Mouse (Mus musculus) forebrain, embryonic 14.5 days (tissue): ENCODE data around the gene Tmem147. TPM values are rescaled to one million over a fixed set of nuclear protein-coding genes. Genes with fewer than 3 reads are reported as not detected.

Experiments
- ATAC-seq: fragments of 200-750 bp; cut with Nextera tagmentation; 2 replicates; pipeline ENCODE4 v1.8.0; 2017; ENCODE audit warnings: mild to moderate bottlenecking, moderate library complexity
- DNase-seq: peaks from one replicate; pipeline ENCODE4 v3.0.0-alpha.2; 2015; ENCODE audit warnings: low spot score
- H3K27ac ChIP-seq: fragments of 300-500 bp; sonication (generic); 2 replicates; pipeline ENCODE4 v1.5.1; 2014; ENCODE audit warnings: low read depth, mild to moderate bottlenecking, control low read depth, low read length, moderate library complexity
- H3K27me3 ChIP-seq: fragments of 300-500 bp; sonication (generic); replicated peaks from 2 replicates; pipeline ENCODE4 v1.6.1; 2014; ENCODE audit warnings: low read length, control low read depth, mixed read lengths; ENCODE audit not compliant: control insufficient read depth, insufficient read depth
- H3K36me3 ChIP-seq: fragments of 300-500 bp; sonication (generic); 2 replicates; pipeline ENCODE4 v1.6.1; 2014; ENCODE audit warnings: low read length, control low read depth; ENCODE audit not compliant: control insufficient read depth, insufficient read depth
- H3K4me1 ChIP-seq: fragments of 300-500 bp; sonication (generic); 2 replicates; pipeline ENCODE4 v1.6.1; 2014; ENCODE audit warnings: antibody characterized with exemption, low read length, control low read depth; ENCODE audit not compliant: control insufficient read depth, insufficient read depth
- H3K4me2 ChIP-seq: fragments of 300-500 bp; sonication (generic); 2 replicates; pipeline ENCODE4 v1.6.1; 2014; ENCODE audit warnings: mild to moderate bottlenecking, control low read depth, low read length
- H3K4me3 ChIP-seq: fragments of 300-500 bp; sonication (generic); 2 replicates; pipeline ENCODE4 v1.5.1; 2014; ENCODE audit warnings: low read depth, low read length, control low read depth
- H3K9ac ChIP-seq: fragments of 300-500 bp; sonication (generic); 2 replicates; pipeline ENCODE4 v1.6.1; 2014; ENCODE audit warnings: mild to moderate bottlenecking, low read length, control low read depth, moderate library complexity
- H3K9me3 ChIP-seq: fragments of 300-500 bp; sonication (generic); replicated peaks from 2 replicates; pipeline ENCODE4 v1.6.1; 2016; ENCODE audit warnings: low read length, control low read depth, mixed read lengths; ENCODE audit not compliant: control insufficient read depth
- WGBS: fragments of 180-500 bp; shearing (Covaris S2); extraction: QIAGEN DNeasy Blood & Tissue Kit; methylation state at CpG from one replicate; pipeline ENCODE4 v1.1.7; 2014; 5-methylcytosine and 5-hydroxymethylcytosine counted together
- polyA plus RNA-seq: library from polyadenylated mRNA; unstranded; fragments of >200 nt; fragmentation: Nextera tagmentation; extraction: Ambion mirVana; gene quantifications from 2 replicates; pipeline ENCODE4 v1.2.1, GENCODE M21; 2014

The Tmem147 gene
- polyA plus RNA-seq, 1 experiment from 2014 or later: 286 TPM

DNA sequence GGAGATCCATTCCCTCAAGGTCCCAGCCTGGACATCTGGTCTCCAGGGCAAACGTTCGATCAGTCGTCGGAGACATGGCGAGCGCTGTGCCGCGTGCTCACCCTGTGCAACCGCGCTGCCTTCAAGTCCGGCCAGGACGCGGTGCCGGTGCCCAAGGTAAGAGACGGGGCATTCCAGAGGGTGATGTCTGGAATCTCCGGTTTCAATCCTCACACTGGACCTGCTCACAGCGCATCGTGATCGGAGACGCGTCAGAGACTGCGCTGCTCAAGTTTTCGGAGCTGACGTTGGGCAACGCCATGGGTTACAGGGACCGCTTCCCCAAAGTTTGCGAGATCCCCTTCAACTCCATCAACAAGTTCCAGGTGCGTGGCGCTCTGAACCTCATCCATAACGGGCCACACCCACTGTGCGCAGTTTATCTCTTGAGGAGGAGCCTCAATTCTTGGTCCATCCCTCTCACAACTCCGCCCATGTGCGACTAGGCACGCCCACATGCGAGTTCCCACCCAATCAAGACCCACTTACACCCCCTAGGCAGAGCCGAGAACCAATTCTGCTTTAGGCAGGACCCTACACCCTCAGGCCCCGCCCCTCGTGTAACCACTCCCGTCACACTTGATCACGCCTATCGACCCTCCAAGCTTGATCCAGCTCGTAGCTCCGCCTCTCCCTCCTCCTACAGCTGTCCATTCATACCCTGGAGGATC lies 12.2 kb downstream of the Tmem147 start:
- Histone ChIP-seq H3K9me3 (no peaks in the 10 kb centered on the region), H3K9ac (peak overlapping the region; percentile 29; the same call in 1 of the 2 replicates), H3K27ac (no peak overlapping the region), H3K4me3 (peak overlapping the region; percentile 22), H3K4me2 (peak overlapping the region; percentile 56), H3K27me3 (peaks cover 11% of the 10 kb centered on the region), H3K4me1 (peaks cover 4% of the 10 kb centered on the region), H3K36me3 (no peaks in the 10 kb centered on the region)
- peak; percentile 89 for DNase-seq
- 1% methylated on average over 43 of the region's 43 CpGs for WGBS
- ATAC-seq: peak; percentile 89

DNA sequence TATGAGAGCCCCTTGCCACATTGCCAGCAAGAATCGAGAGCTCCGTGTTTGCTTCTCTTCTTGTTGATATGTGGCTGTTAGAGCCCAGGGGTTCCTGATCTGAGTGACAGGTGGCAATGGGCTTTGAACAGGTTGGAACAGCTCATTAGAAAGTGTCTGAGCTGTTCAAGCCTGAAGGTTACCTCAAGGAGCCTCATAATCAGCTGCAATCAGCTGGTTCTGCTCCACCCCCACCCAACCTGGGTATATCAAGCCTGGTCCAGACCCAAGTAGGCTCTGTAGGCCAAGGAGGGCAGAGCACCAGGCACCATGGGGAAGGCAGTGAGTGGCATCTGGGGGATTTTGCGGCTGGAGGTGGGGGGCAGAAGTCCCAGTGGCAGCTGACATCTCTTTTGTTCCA lies 17.4 kb downstream of the Tmem147 start, which contains the start of gene Atp4a:
Atp4a (plus strand) TSS at position 268 of the 400 bp plus-strand sequence.
- H3K4me1 ChIP-seq: no peaks in the 10 kb centered on the region
- H3K27me3 ChIP-seq: peaks cover 5% of the 10 kb centered on the region
- H3K9me3 ChIP-seq: no peaks in the 10 kb centered on the region
- H3K9ac ChIP-seq: no peak within 1 kb of the TSS
- ATAC-seq: no peak
- DNase-seq: no peak
- no peak within 1 kb of the TSS for H3K4me3 ChIP-seq
- 91% methylated on average over 3 of the region's 3 CpGs for WGBS
- H3K4me2 ChIP-seq: no peak within 1 kb of the TSS
- H3K27ac ChIP-seq: no peak within 1 kb of the TSS
- no peaks in the 10 kb centered on the region for H3K36me3 ChIP-seq

DNA sequence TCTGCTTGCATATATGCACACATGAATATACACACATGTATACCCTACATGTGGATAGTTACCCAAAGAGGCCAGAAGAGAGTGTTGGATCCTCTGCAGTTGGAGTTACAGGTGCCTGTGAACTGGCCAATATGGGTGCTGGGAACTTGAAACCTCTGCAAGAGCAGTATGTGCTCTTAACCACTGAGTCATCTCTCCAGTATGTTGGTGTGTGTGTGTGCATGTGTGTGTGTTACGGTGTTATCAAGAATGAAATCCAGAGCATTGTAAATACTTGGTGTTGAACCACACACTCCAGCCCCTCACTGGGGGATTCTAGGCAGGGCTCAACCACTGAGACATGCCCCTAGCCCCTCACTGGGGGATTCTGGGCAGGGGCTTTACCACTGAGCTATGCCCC lies 21.9 kb downstream of the Tmem147 start:
- Histone ChIP-seq H3K27ac (no peak overlapping the region), H3K27me3 (no peaks in the 10 kb centered on the region), H3K4me1 (no peaks in the 10 kb centered on the region), H3K36me3 (no peaks in the 10 kb centered on the region), H3K9ac (no peak overlapping the region), H3K9me3 (no peaks in the 10 kb centered on the region), H3K4me2 (no peak overlapping the region), H3K4me3 (no peak overlapping the region)
- ATAC-seq (no peak), DNase-seq (no peak)
- WGBS: 84% methylated on average over 1 of the region's 1 CpGs

DNA sequence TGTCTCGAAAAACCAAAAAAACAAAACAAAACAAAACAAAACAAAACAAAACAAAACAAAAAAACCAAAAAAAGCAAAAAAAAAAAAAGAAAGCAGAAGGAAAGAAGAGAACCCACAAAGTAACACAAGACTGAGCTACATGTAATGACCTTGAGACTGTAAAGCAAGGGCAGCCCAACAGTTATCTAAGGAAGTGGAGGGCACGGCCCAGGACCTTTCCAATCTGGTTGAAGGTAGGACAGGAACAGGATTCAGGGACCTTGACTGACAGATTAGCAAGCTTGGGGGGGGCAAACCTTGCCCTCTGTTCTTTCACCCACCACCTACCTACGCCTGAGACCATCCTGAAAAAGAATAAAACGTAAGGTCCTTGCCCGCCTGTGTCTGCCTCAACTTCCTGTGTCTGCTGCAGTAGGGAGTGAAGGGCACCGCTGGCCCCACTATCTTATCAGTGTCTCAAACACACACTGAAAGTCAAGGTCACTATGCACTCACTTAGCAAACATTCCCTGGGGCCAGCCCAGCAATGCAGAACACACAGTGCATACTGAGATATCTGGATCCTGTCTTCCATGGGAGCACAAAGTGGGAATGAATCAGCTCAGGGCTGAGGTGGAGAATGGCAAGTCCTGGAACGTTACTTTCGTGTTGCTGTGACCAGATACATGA lies 23.0 kb downstream of the Tmem147 start:
- Histone ChIP-seq H3K4me1 (no peaks in the 10 kb centered on the region), H3K27ac (no peak overlapping the region), H3K36me3 (no peaks in the 10 kb centered on the region), H3K9ac (no peak overlapping the region), H3K4me2 (no peak overlapping the region), H3K4me3 (no peak overlapping the region), H3K9me3 (no peaks in the 10 kb centered on the region), H3K27me3 (no peaks in the 10 kb centered on the region)
- DNase-seq (no peak), ATAC-seq (no peak)
- 84% methylated on average over 8 of the region's 8 CpGs for WGBS

DNA sequence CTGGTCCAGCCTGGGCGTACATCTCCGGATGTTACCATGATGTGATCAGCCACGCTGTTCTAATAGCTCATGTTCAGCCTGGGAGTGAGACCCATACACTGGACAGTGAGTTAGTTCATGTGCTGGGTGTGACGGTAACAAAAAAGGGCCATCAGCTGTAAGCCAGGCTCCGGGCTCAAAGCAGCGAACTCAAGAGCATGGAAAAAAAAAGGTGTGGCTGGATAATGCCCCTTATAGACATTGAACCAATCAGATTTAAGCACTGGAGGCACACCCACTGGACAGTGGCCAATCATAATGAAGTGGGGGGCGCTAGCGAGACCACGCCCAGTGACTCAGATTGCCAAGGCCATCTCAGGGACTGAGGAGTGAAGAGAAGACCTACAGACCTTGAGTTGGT lies 30.8 kb downstream of the Tmem147 start, which contains the start of gene 2200002J24Rik:
2200002J24Rik (plus strand) TSS at position 338 of the 400 bp plus-strand sequence.
- 35% methylated on average over 9 of the region's 9 CpGs for WGBS
- no peak within 1 kb of the TSS for H3K27ac ChIP-seq
- H3K27me3 ChIP-seq: no peaks in the 10 kb centered on the region
- ATAC-seq: no peak
- no peak within 1 kb of the TSS for H3K4me2 ChIP-seq
- no peaks in the 10 kb centered on the region for H3K36me3 ChIP-seq
- no peak within 1 kb of the TSS for H3K9ac ChIP-seq
- H3K4me3 ChIP-seq: no peak within 1 kb of the TSS
- no peaks in the 10 kb centered on the region for H3K9me3 ChIP-seq
- no peaks in the 10 kb centered on the region for H3K4me1 ChIP-seq
- DNase-seq: peak; percentile 37

DNA sequence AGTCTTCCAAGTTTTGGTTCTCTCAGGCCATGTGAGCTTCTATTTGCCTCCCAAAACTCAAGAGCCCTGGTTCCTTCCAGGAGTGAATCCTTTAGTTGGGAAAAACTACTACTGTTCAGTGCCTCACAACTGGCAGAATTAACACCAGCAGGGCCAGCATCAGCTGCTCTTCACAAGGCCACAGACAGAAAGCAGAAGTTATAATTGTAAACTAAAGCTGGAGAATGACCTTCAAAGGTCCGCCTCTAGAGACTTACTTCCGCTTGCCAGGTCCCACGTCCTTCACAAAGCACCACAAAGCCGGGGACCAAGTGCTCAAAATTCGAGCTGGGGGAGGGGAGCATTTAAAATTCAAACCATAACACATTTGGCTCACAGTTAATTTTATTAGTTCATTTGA lies 31.2 kb downstream of the Tmem147 start:
- no peak overlapping the region for H3K4me3 ChIP-seq
- ATAC-seq (no peak), DNase-seq (no peak)
- no peak overlapping the region for H3K9ac ChIP-seq
- H3K27ac ChIP-seq: no peak overlapping the region
- no peak overlapping the region for H3K4me2 ChIP-seq
- H3K9me3 ChIP-seq: no peaks in the 10 kb centered on the region
- 78% methylated on average over 5 of the region's 5 CpGs for WGBS
- H3K36me3 ChIP-seq: no peaks in the 10 kb centered on the region
- H3K27me3 ChIP-seq: no peaks in the 10 kb centered on the region
- H3K4me1 ChIP-seq: no peaks in the 10 kb centered on the region

DNA sequence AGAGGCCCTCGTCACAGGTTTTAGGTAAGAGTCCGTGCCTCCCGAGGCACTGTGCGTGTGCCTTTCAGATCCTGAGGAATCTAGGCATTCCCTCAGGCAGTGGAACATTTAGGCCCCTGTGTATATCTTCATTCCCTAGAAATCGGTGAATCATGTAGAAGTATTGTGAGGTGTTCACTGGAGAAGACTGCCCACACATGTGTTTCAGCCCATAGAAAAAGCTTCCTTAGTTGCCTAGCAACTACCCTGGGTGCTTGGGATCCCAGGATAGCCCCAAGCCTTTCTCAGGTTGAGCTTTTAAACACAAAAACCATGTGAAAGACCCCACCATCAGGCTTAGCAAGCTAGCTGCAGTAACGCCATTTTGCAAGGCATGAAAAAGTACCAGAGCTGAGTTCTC lies 41.0 kb downstream of the Tmem147 start:
- Histone ChIP-seq H3K9ac (no peak overlapping the region), H3K4me3 (no peak overlapping the region), H3K36me3 (no peaks in the 10 kb centered on the region), H3K9me3 (no peaks in the 10 kb centered on the region), H3K4me1 (no peaks in the 10 kb centered on the region), H3K27me3 (no peaks in the 10 kb centered on the region; the same call in 1 of the 2 replicates), H3K4me2 (no peak overlapping the region), H3K27ac (no peak overlapping the region)
- 75% methylated on average over 6 of the region's 6 CpGs for WGBS
- no peak for ATAC-seq
- no peak for DNase-seq

DNA sequence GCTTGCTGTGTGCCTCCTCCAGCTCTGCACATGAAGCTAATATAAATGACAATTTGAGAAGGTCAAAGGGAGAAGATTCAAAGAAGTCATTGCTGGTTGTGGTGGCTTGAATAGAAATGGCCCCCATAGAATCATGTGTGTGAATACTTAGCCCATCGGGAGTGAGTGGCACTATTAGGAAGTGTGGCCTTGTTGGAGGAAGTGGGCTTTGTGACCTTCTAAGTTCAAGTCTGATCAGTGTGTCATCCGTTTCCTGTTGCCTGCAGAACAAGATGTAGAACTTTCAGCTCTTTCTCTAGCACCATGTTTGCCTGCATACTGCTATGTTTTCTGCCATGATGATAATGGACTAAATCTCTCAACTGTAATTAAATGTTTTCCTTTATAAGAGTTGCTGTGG lies 45.9 kb downstream of the Tmem147 start:
- no peak overlapping the region for H3K4me2 ChIP-seq
- H3K36me3 ChIP-seq: no peaks in the 10 kb centered on the region
- ATAC-seq (no peak), DNase-seq (no peak)
- no peaks in the 10 kb centered on the region; the same call in 1 of the 2 replicates for H3K27me3 ChIP-seq
- no peak overlapping the region for H3K4me3 ChIP-seq
- no peaks in the 10 kb centered on the region for H3K4me1 ChIP-seq
- H3K27ac ChIP-seq: no peak overlapping the region
- H3K9ac ChIP-seq: no peak overlapping the region
- no peaks in the 10 kb centered on the region for H3K9me3 ChIP-seq
- 83% methylated on average over 2 of the region's 2 CpGs for WGBS

DNA sequence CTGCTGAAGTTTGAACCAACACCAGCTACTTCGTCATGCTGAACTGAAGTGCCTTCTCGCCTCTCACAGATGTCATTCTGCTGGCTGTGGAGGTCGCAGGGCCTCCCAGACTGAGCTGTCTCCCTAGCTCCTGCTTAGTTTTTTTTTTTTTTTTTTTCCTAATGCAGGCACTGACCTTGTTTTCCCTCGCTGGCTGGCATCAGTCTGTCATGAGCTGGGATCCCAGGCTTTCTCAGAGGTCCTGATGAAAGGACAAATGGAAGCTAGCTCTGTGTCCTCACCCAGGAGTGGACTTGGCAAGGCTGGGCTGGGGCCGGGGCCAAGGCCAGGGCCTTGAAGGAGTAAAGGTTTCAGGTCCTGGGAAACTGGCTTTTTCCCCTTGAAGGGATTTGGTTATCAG lies 47.4 kb downstream of the Tmem147 start:
- no peak overlapping the region for H3K9ac ChIP-seq
- no peaks in the 10 kb centered on the region for H3K4me1 ChIP-seq
- H3K27me3 ChIP-seq: no peaks in the 10 kb centered on the region
- H3K4me3 ChIP-seq: no peak overlapping the region
- H3K27ac ChIP-seq: no peak overlapping the region
- DNase-seq: no peak
- ATAC-seq: no peak
- 72% methylated on average over 5 of the region's 5 CpGs for WGBS
- no peaks in the 10 kb centered on the region for H3K9me3 ChIP-seq
- no peak overlapping the region for H3K4me2 ChIP-seq
- no peaks in the 10 kb centered on the region for H3K36me3 ChIP-seq
